Mouse (Mus musculus) kidney, adult 2 months (tissue): Measurements from ENCODE around the gene Gnl3l. TPM values are rescaled to one million over a fixed set of nuclear protein-coding genes. Genes with fewer than 3 reads are reported as not detected.

Experiments
- DNase-seq: peaks from one replicate; pipeline ENCODE4 v3.0.0; 2021
- H3K27ac ChIP-seq: fragments of 200-500 bp; 2 replicates; pipeline ENCODE4 v1.5.1; 2012; ENCODE audit warnings: low read depth, low read length, control low read depth, inconsistent platforms; ENCODE audit not compliant: insufficient read depth
- H3K27me3 ChIP-seq: fragments of 200-500 bp; replicated peaks from 2 replicates; pipeline ENCODE4 v1.6.1; 2012; ENCODE audit warnings: mild to moderate bottlenecking, moderate library complexity, low read length, inconsistent platforms; ENCODE audit not compliant: control insufficient read depth, insufficient read depth
- H3K36me3 ChIP-seq: fragments of 200-500 bp; 2 replicates; pipeline ENCODE4 v1.6.1; 2012; ENCODE audit warnings: mild to moderate bottlenecking, moderate library complexity, low read length, inconsistent platforms; ENCODE audit not compliant: control insufficient read depth, insufficient read depth
- H3K4me1 ChIP-seq: fragments of 200-500 bp; 2 replicates; pipeline ENCODE4 v1.6.1; 2011; ENCODE audit warnings: low read length; ENCODE audit not compliant: control insufficient read depth, insufficient read depth
- H3K4me3 ChIP-seq: fragments of 200-500 bp; 2 replicates; pipeline ENCODE4 v1.5.1; 2011; ENCODE audit warnings: mild to moderate bottlenecking, low read depth, low read length, control low read depth; ENCODE audit not compliant: insufficient read depth
- CTCF ChIP-seq: fragments of 200-500 bp; conservative IDR thresholded peaks from 2 replicates; pipeline ENCODE4 v1.5.1; 2011; ENCODE audit warnings: low read depth, mild to moderate bottlenecking, control low read depth, low read length, moderate library complexity, mixed read lengths; ENCODE audit not compliant: insufficient read depth, insufficient read length
- POLR2A ChIP-seq: fragments of 200-500 bp; IDR thresholded peaks from one replicate; pipeline ENCODE4 v1.6.1; 2011; ENCODE audit warnings: low read depth, low read length, control low read depth
- WGBS: fragments of 180-500 bp; shearing (Covaris S2); methylation state at CpG from one replicate; pipeline ENCODE4 v1.1.7; 2018; 5-methylcytosine and 5-hydroxymethylcytosine counted together
- polyA plus RNA-seq: library from polyadenylated mRNA; depleted of rRNA; stranded (reverse); fragments of >200 nt; gene quantifications from 2 replicates; pipeline ENCODE4 v1.2.3, GENCODE M21; 2012

Gnl3l gene
- polyA plus RNA-seq, 1 experiment: 14.3 TPM

- H3K27me3 ChIP-seq: no peaks in the 10 kb centered on the region
- DNase-seq: no peak
- no peak overlapping the region for H3K27ac ChIP-seq
- TF ChIP-seq CTCF (no peak), POLR2A (no peak)
- H3K36me3 ChIP-seq: no peaks in the 10 kb centered on the region
- WGBS: 66% methylated on average over 7 of the region's 7 CpGs
- H3K4me1 ChIP-seq: 0 out of 2 replicates have a peak, but pooled peaks cover 3% of the 10 kb centered on the region
- H3K4me3 ChIP-seq: no peak overlapping the region
Observed at GRCm38 (mm10) chrX:151050337-151050736, 33.2 kb upstream of the Gnl3l start.

- Histone ChIP-seq H3K4me1 (0 out of 2 replicates have a peak, but pooled peaks cover 3% of the 10 kb centered on the region), H3K27ac (no peak overlapping the region), H3K27me3 (no peaks in the 10 kb centered on the region), H3K36me3 (no peaks in the 10 kb centered on the region), H3K4me3 (no peak overlapping the region)
- DNase-seq: no peak
- TF ChIP-seq CTCF (no peak), POLR2A (no peak)
- WGBS: 63% methylated on average over 8 of the region's 8 CpGs
Observed at GRCm38 (mm10) chrX:151049661-151050215, 32.6 kb upstream of the Gnl3l start.

GRCm38 (mm10) chrX:151047431-151048058, 30.4 kb upstream of the Gnl3l start:
- peak; percentile 24 for DNase-seq
- TF ChIP-seq POLR2A (no peak), CTCF (no peak)
- H3K27me3 ChIP-seq: no peaks in the 10 kb centered on the region
- H3K36me3 ChIP-seq: no peaks in the 10 kb centered on the region
- no peak overlapping the region for H3K27ac ChIP-seq
- peak overlapping the region; percentile 85 for H3K4me3 ChIP-seq
- WGBS: 3% methylated on average over 31 of the region's 56 CpGs
- H3K4me1 ChIP-seq: 0 out of 2 replicates have a peak, but pooled peaks cover 3% of the 10 kb centered on the region

GRCm38 (mm10) chrX:151046777-151047430, 29.8 kb upstream of the Gnl3l start:
- no peak overlapping the region for H3K27ac ChIP-seq
- TF ChIP-seq POLR2A: no peak
- TF ChIP-seq CTCF: no peak
- WGBS: under 1% methylated on average over 28 of the region's 62 CpGs
- H3K36me3 ChIP-seq: no peaks in the 10 kb centered on the region
- DNase-seq: peak; percentile 92
- H3K27me3 ChIP-seq: no peaks in the 10 kb centered on the region
- 0 out of 2 replicates have a peak, but pooled peaks cover 3% of the 10 kb centered on the region for H3K4me1 ChIP-seq
- H3K4me3 ChIP-seq: peak overlapping the region; percentile 85

- WGBS: 30% methylated on average over 11 of the region's 11 CpGs
- Histone ChIP-seq H3K4me3 (peak overlapping the region; percentile 85; the same call in 1 of the 2 replicates), H3K27ac (no peak overlapping the region), H3K4me1 (0 out of 2 replicates have a peak, but pooled peaks cover 3% of the 10 kb centered on the region), H3K36me3 (no peaks in the 10 kb centered on the region), H3K27me3 (no peaks in the 10 kb centered on the region)
- DNase-seq: no peak
- TF ChIP-seq CTCF: no peak
- TF ChIP-seq POLR2A: no peak
Observed at GRCm38 (mm10) chrX:151046321-151046720, 29.2 kb upstream of the Gnl3l start.

- peak within 1 kb of the TSS; percentile 85 for H3K4me3 ChIP-seq
- TF ChIP-seq POLR2A (no peak), CTCF (no peak)
- no peaks in the 10 kb centered on the region for H3K36me3 ChIP-seq
- 0 out of 2 replicates have a peak, but pooled peaks cover 3% of the 10 kb centered on the region for H3K4me1 ChIP-seq
- DNase-seq: no peak
- WGBS: 97% methylated on average over 8 of the region's 8 CpGs
- no peak within 1 kb of the TSS for H3K27ac ChIP-seq
- no peaks in the 10 kb centered on the region for H3K27me3 ChIP-seq
Observed at GRCm38 (mm10) chrX:151045850-151046249, 28.7 kb upstream of the Gnl3l start, which contains the start of gene Fgd1. TSS of gene Fgd1 (plus strand) at chrX:151046150.

GRCm38 (mm10) chrX:151041223-151041622, 24.1 kb upstream of the Gnl3l start:
- 80% methylated on average over 5 of the region's 5 CpGs for WGBS
- TF ChIP-seq CTCF (no peak), POLR2A (no peak)
- Histone ChIP-seq H3K4me1 (no peaks in the 10 kb centered on the region), H3K27me3 (no peaks in the 10 kb centered on the region), H3K4me3 (no peak overlapping the region), H3K36me3 (no peaks in the 10 kb centered on the region), H3K27ac (no peak overlapping the region)
- DNase-seq: no peak
